Mouse (Mus musculus): ENCODE data around the gene Ide. TPM values are rescaled to one million over a fixed set of nuclear protein-coding genes. Genes with fewer than 3 reads are reported as not detected.

Gene Ide
- total and polyA plus RNA-seq, 3 experiments = 32.6 to 87.5 (median 76.8) TPM

GRCm38 (mm10) chr19:37335392-37335791 is 2.3 kb downstream of the Ide start:
- H3K9ac ChIP-seq (ENCODE audit: control insufficient read depth, low read depth, low read length, poor library complexity, severe bottlenecking) = no peak overlapping the region
- H3K36me3 ChIP-seq (ENCODE audit: control insufficient read depth in 1 of 2, insufficient read depth in 2 of 2, low read length in 2 of 2) = peaks cover 0 to 22% of the 10 kb centered on the region in 2 experiments; a peak in 3 of 4 replicates
- no peaks in the 10 kb centered on the region for H3K9me3 ChIP-seq (replicated peaks; ENCODE audit: insufficient read depth, low read length)
- no peak for TF ChIP-seq RCOR1 (IDR thresholded peaks at IDR 0.05; ENCODE audit: low read depth, low read length)
- TF ChIP-seq TAL1 (IDR thresholded peaks at IDR 0.05; ENCODE audit: low read length) = no peak
- no peak for TF ChIP-seq CTCF (IDR thresholded peaks at IDR 0.05 in 2 of 3, conservative IDR thresholded peaks at IDR 0.05 in 1 of 3; ENCODE audit: control insufficient read depth in 1 of 3, insufficient read depth in 1 of 3, low read depth in 2 of 3, low read length in 3 of 3, poor library complexity in 1 of 3, severe bottlenecking in 1 of 3)
- TF ChIP-seq MEF2A (IDR thresholded peaks at IDR 0.05; ENCODE audit: extremely low read depth, insufficient replicate concordance, low read depth, low read length, poor library complexity, severe bottlenecking) = no peak
- no peak for TF ChIP-seq MAX (IDR thresholded peaks at IDR 0.05; ENCODE audit: low read length)
- TF ChIP-seq POLR2AphosphoS2 (IDR thresholded peaks at IDR 0.05; ENCODE audit: low read length) = no peak
- no peak for TF ChIP-seq NRF1 (IDR thresholded peaks at IDR 0.05; ENCODE audit: insufficient read depth, low read depth, low read length, poor library complexity, severe bottlenecking)
- TF ChIP-seq MXI1 (IDR thresholded peaks at IDR 0.05; ENCODE audit: low read depth, low read length) = no peak
- TF ChIP-seq CHD1 (IDR thresholded peaks at IDR 0.05; ENCODE audit: low read depth, low read length) = no peak
- no peak for TF ChIP-seq ZC3H11A (IDR thresholded peaks at IDR 0.05; ENCODE audit: low read depth, low read length)
- no peak for TF ChIP-seq NELFE (IDR thresholded peaks at IDR 0.05; ENCODE audit: low read depth, low read length)
- TF ChIP-seq TCF12 (IDR thresholded peaks at IDR 0.05; ENCODE audit: low read depth, low read length) = no peak
- TF ChIP-seq GABPA (IDR thresholded peaks at IDR 0.05; ENCODE audit: low read depth, low read length) = no peak
- TF ChIP-seq USF1 (IDR thresholded peaks at IDR 0.05; ENCODE audit: low read depth, low read length) = no peak
- TF ChIP-seq POLR2AphosphoS5 (IDR thresholded peaks at IDR 0.05; ENCODE audit: borderline replicate concordance, low read depth, low read length) = no peak
- no peak for TF ChIP-seq USF2 (IDR thresholded peaks at IDR 0.05; ENCODE audit: borderline replicate concordance in 1 of 2, insufficient read depth in 1 of 2, low read depth in 1 of 2, low read length in 2 of 2)
- TF ChIP-seq MAFK (IDR thresholded peaks at IDR 0.05; ENCODE audit: borderline replicate concordance, low read depth, low read length) = no peak
- no peak for TF ChIP-seq KAT2A (conservative IDR thresholded peaks at IDR 0.05; ENCODE audit: low read depth, low read length)
- no peak overlapping the region for H3K27ac ChIP-seq (ENCODE audit: control insufficient read depth, low read depth, low read length)
- H3K4me1 ChIP-seq (ENCODE audit: control insufficient read depth in 1 of 2, insufficient read depth in 2 of 2, low read length in 2 of 2) = peaks cover 15 to 17% of the 10 kb centered on the region in 2 experiments
- H3K4me3 ChIP-seq (ENCODE audit: control insufficient read depth in 1 of 2, insufficient read depth in 1 of 2, low read depth in 2 of 2, low read length in 2 of 2) = no peak overlapping the region
- H3K27me3 ChIP-seq (ENCODE audit: control insufficient read depth in 1 of 2, insufficient read depth in 2 of 2, low read length in 2 of 2) = no peaks in the 10 kb centered on the region
- no peak for DNase-seq (ENCODE audit: low read depth, low spot score)
- H3K79me2 ChIP-seq (ENCODE audit: control insufficient read depth, insufficient read depth, low read length, poor library complexity) = peaks cover 10% of the 10 kb centered on the region

GRCm38 (mm10) chr19:37333357-37333756 is 4.3 kb downstream of the Ide start:
- Histone ChIP-seq H3K9me3 (replicated peaks; ENCODE audit: insufficient read depth, low read length) (no peaks in the 10 kb centered on the region), H3K27me3 (ENCODE audit: control insufficient read depth in 1 of 2, insufficient read depth in 2 of 2, low read length in 2 of 2) (no peaks in the 10 kb centered on the region), H3K27ac (ENCODE audit: control insufficient read depth, low read depth, low read length) (no peak overlapping the region), H3K4me1 (ENCODE audit: control insufficient read depth in 1 of 2, insufficient read depth in 2 of 2, low read length in 2 of 2) (peaks cover 15 to 17% of the 10 kb centered on the region in 2 experiments), H3K79me2 (ENCODE audit: control insufficient read depth, insufficient read depth, low read length, poor library complexity) (peaks cover 10% of the 10 kb centered on the region), H3K36me3 (ENCODE audit: control insufficient read depth in 1 of 2, insufficient read depth in 2 of 2, low read length in 2 of 2) (peaks cover 11 to 22% of the 10 kb centered on the region in 2 experiments), H3K4me3 (ENCODE audit: control insufficient read depth in 1 of 2, insufficient read depth in 1 of 2, low read depth in 2 of 2, low read length in 2 of 2) (no peak overlapping the region), H3K9ac (ENCODE audit: control insufficient read depth, low read depth, low read length, poor library complexity, severe bottlenecking) (no peak overlapping the region)
- DNase-seq (ENCODE audit: low read depth, low spot score) = peak; percentile 63
- TF ChIP-seq NELFE (IDR thresholded peaks at IDR 0.05; ENCODE audit: low read depth, low read length) (no peak), ZMIZ1 (IDR thresholded peaks at IDR 0.05; ENCODE audit: low read depth, low read length) (no peak), ETS1 (IDR thresholded peaks at IDR 0.05; ENCODE audit: low read depth, low read length) (peak; percentile 94), CHD2 (IDR thresholded peaks at IDR 0.05; ENCODE audit: low read length) (no peak), MAZ (IDR thresholded peaks at IDR 0.05; ENCODE audit: low read depth, low read length) (no peak), SIN3A (IDR thresholded peaks at IDR 0.05; ENCODE audit: low read length) (peak; percentile 75), ELF1 (IDR thresholded peaks at IDR 0.05; ENCODE audit: low read depth, low read length) (no peak), MAX (IDR thresholded peaks at IDR 0.05; ENCODE audit: low read length) (no peak), CTCF (IDR thresholded peaks at IDR 0.05 in 2 of 3, conservative IDR thresholded peaks at IDR 0.05 in 1 of 3; ENCODE audit: control insufficient read depth in 1 of 3, insufficient read depth in 1 of 3, low read depth in 2 of 3, low read length in 3 of 3, poor library complexity in 1 of 3, severe bottlenecking in 1 of 3) (no peak), MYC (IDR thresholded peaks at IDR 0.05; ENCODE audit: low read depth, low read length) (no peak), NRF1 (IDR thresholded peaks at IDR 0.05; ENCODE audit: insufficient read depth, low read depth, low read length, poor library complexity, severe bottlenecking) (no peak), HCFC1 (IDR thresholded peaks at IDR 0.05; ENCODE audit: low read depth, low read length) (no peak), UBTF (IDR thresholded peaks at IDR 0.05; ENCODE audit: borderline replicate concordance, insufficient read depth, low read depth, low read length) (no peak), GABPA (IDR thresholded peaks at IDR 0.05; ENCODE audit: low read depth, low read length) (no peak), JUND (IDR thresholded peaks at IDR 0.05; ENCODE audit: low read depth, low read length) (no peak), EP300 (IDR thresholded peaks at IDR 0.05; ENCODE audit: low read depth in 1 of 2, low read length in 2 of 2) (peak; percentile 78 to 84), TBP (IDR thresholded peaks at IDR 0.05; ENCODE audit: low read depth, low read length) (no peak), CHD1 (IDR thresholded peaks at IDR 0.05; ENCODE audit: low read depth, low read length) (no peak)
